Mouse (Mus musculus): ENCODE data around the gene Sfxn3. TPM values are rescaled to one million over a fixed set of nuclear protein-coding genes. Genes with fewer than 3 reads are reported as not detected.
A peak's percentile ranks its signal among the peaks of the same experiment; 100 is the strongest.

Gene Sfxn3
- polyA plus RNA-seq, 1 experiment, result 8.8 TPM

DNA sequence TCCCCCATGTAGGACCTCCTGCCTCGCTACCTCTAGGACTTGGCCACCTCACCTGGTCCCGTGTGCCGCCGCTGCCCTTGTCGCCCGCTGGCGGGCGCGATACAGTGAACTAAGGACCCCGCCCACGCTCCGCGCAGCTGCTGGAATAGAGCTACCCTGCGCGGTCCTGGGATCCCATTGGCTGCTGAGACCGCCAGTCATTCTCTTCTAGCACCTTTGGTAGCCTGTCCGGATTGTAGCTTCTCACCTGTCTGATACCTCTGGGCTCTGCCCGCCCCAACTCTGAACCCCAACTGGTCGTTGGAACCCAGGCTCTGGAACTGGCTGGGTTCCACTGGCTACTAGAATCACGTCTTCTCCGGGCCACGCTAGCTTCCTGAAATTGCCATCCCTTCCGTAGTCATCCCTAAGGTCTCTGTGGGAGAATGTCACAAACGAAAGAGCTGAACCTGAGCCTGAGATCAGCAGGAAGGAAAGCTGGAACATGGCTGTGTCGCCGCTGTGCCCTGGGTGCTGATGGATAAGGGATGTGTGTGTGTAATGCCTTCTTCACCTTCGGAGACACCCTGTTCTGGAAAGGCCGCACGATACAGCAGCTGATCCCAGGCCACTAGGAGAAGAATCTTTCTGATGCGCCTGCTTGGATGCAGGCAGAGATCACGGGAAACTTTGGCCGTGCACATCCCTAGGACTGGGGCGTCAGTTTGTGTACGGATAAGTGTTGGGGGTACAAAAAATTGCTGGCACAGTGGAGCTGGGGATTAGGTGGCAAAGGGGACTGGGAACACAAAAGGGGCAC, 581 bp upstream of the Sfxn3 start:
- H3K36me3 ChIP-seq (ENCODE audit: control insufficient read depth, insufficient read depth, low read length), result no peaks in the 10 kb centered on the region
- peak overlapping the region; percentile 68 for H3K4me3 ChIP-seq (ENCODE audit: low read depth, low read length)
- H3K27me3 ChIP-seq (ENCODE audit: control insufficient read depth, insufficient read depth, low read length), result no peaks in the 10 kb centered on the region
- H3K4me1 ChIP-seq (ENCODE audit: control insufficient read depth, insufficient read depth, insufficient read length, low read length), result peaks cover 7% of the 10 kb centered on the region
- 1% methylated on average over 34 of the region's 34 CpGs for WGBS
- peak overlapping the region; percentile 82 for H3K27ac ChIP-seq (ENCODE audit: insufficient read depth, low read depth, low read length)
- TF ChIP-seq POLR2A (IDR thresholded peaks at IDR 0.05; ENCODE audit: low read depth, low read length) (no peak), CTCF (IDR thresholded peaks at IDR 0.05; ENCODE audit: extremely low read depth, insufficient read length, insufficient replicate concordance, low read depth, low read length) (no peak)

DNA sequence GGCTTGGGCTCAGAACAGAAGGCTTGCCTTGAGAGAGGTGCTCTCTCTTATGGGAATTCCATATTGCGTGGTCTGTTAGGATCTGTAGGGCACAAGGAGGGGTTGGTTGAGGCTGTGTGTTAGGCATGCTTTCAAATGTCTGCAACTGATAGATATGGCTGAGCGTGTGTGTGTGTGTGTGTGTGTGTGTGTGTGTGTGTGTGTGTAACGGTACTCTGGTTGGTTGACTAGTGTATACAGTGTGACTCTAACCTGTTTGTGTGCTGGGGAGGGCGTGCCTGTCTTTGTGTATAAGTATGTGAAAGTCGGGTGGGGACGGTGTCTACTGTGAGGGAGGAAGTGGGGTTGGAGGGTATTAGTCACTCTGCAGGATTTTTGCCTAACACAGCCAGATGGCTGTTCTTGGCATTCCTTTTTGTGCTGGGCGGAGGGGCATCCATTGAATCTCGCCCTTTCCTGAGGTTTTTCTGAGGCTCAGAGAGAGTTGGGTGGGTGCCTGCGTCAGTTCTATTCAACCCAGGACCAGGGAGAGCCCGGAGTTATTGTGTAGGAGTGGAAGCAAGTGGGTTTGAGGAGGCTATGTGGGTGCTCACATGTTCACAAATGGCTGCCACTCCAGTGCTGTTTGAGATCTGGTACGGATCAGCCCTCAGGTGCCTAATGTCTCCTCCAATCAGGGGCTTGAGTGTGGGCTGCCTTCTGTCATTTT, 786 bp downstream of the Sfxn3 start:
- 15% methylated on average over 11 of the region's 11 CpGs for whole genome bisulfite sequencing

DNA sequence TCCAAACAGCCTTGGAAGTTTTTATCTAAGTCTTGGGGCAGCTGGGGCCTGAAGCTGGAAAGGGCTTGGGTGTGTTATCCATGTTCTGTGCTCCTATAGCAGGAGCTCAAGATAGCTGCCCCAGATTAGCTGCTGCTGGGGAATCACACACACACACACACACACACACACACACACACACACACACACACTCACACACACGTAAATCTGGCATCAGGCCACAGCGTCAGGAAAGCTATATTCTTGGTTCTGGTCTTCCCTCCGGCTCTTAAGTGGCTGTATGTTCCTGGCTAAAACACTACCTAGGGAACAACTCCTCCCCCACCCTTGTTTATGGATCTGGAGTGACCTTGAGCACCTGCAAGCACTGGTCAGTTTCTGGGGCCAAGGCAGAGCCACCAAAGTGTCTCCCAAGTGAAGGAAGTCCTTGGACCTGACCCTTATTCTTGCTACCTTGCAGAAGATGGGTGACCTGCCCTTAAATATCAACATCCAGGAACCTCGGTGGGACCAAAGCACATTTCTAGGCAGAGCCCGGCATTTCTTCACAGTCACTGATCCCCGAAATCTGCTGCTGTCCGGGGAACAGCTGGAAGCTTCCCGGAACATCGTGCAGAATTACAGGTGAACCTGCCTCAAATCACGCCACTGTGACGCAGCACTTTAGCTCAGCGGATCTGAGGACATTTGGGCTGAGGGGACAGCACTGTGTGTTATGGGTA, 1.5 kb downstream of the Sfxn3 start:
- H3K4me1 ChIP-seq (ENCODE audit: control insufficient read depth, insufficient read depth, insufficient read length, low read length), result peaks cover 6% of the 10 kb centered on the region
- peak overlapping the region; percentile 82 for H3K27ac ChIP-seq (ENCODE audit: insufficient read depth, low read depth, low read length)
- no peak for TF ChIP-seq CTCF (IDR thresholded peaks at IDR 0.05; ENCODE audit: extremely low read depth, insufficient read length, insufficient replicate concordance, low read depth, low read length)
- TF ChIP-seq POLR2A (IDR thresholded peaks at IDR 0.05; ENCODE audit: low read depth, low read length), result no peak
- 0 out of 2 replicates have a peak, but pooled peaks cover 1% of the 10 kb centered on the region for H3K36me3 ChIP-seq (ENCODE audit: control insufficient read depth, insufficient read depth, low read length)
- peak overlapping the region; percentile 68 for H3K4me3 ChIP-seq (ENCODE audit: low read depth, low read length)
- no peaks in the 10 kb centered on the region for H3K27me3 ChIP-seq (ENCODE audit: control insufficient read depth, insufficient read depth, low read length)
- 79% methylated on average over 12 of the region's 12 CpGs for WGBS

More for the DNA sequence above, 786 bp downstream of the Sfxn3 start:
- Histone ChIP-seq H3K4me1 (ENCODE audit: control insufficient read depth, insufficient read depth, insufficient read length, low read length) (peaks cover 6% of the 10 kb centered on the region), H3K27me3 (ENCODE audit: control insufficient read depth, insufficient read depth, low read length) (no peaks in the 10 kb centered on the region), H3K4me3 (ENCODE audit: low read depth, low read length) (peak overlapping the region; percentile 68), H3K36me3 (ENCODE audit: control insufficient read depth, insufficient read depth, low read length) (no peaks in the 10 kb centered on the region), H3K27ac (ENCODE audit: insufficient read depth, low read depth, low read length) (peak overlapping the region; percentile 82)
- no peak for TF ChIP-seq CTCF (IDR thresholded peaks at IDR 0.05; ENCODE audit: extremely low read depth, insufficient read length, insufficient replicate concordance, low read depth, low read length)
- TF ChIP-seq POLR2A (IDR thresholded peaks at IDR 0.05; ENCODE audit: low read depth, low read length), result no peak

DNA sequence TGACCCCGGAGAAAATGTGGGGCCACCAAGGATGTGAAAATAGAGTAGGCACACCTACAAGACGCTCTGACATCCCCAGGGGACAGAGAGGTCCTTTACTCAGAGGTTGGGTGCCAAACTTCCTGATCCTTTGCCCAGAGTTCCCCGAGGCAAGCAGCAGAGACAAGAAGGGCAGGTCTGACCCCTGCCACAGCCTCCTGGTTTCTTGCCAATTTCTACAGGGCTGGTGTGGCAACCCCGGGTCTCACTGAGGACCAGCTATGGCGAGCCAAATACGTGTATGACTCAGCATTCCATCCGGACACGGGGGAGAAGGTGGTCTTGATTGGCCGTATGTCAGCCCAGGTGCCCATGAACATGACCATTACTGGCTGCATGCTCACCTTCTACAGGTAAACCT, 2.2 kb downstream of the Sfxn3 start:
- no peak overlapping the region for H3K27ac ChIP-seq (ENCODE audit: insufficient read depth, low read depth, low read length)
- 68% methylated on average over 9 of the region's 9 CpGs for WGBS
- no peaks in the 10 kb centered on the region for H3K27me3 ChIP-seq (ENCODE audit: control insufficient read depth, insufficient read depth, low read length)
- no peak overlapping the region for H3K4me3 ChIP-seq (ENCODE audit: low read depth, low read length)
- TF ChIP-seq CTCF (IDR thresholded peaks at IDR 0.05; ENCODE audit: extremely low read depth, insufficient read length, insufficient replicate concordance, low read depth, low read length) (no peak), POLR2A (IDR thresholded peaks at IDR 0.05; ENCODE audit: low read depth, low read length) (no peak)
- H3K4me1 ChIP-seq (ENCODE audit: control insufficient read depth, insufficient read depth, insufficient read length, low read length), result peaks cover 3% of the 10 kb centered on the region
- H3K36me3 ChIP-seq (ENCODE audit: control insufficient read depth, insufficient read depth, low read length), result 0 out of 2 replicates have a peak, but pooled peaks cover 1% of the 10 kb centered on the region

DNA sequence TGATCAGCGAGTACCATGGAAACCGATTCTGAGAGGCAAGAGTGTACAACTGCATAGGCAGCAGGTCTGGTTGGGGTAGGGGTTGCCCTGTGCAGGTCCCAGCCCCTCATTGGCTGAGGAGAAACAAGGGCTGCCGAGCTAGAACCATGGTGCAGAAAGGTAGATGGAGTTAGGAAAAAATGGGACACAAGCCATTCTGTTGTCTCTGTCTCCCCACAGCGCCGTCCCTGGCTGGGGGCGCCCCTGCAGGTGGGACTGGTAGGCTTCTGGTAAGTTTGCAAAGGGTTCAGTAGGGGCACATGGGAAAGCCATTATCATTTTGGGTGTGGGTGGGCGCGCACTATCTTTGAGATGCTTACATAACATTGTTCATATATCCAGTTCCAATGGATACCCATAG, 6.1 kb downstream of the Sfxn3 start:
- 90% methylated on average over 8 of the region's 8 CpGs for WGBS
- TF ChIP-seq CTCF (IDR thresholded peaks at IDR 0.05; ENCODE audit: extremely low read depth, insufficient read length, insufficient replicate concordance, low read depth, low read length) (no peak), POLR2A (IDR thresholded peaks at IDR 0.05; ENCODE audit: low read depth, low read length) (no peak)
- no peaks in the 10 kb centered on the region for H3K27me3 ChIP-seq (ENCODE audit: control insufficient read depth, insufficient read depth, low read length)
- peaks cover 1% of the 10 kb centered on the region; the same call in 1 of the 2 replicates for H3K36me3 ChIP-seq (ENCODE audit: control insufficient read depth, insufficient read depth, low read length)
- H3K4me3 ChIP-seq (ENCODE audit: low read depth, low read length), result no peak overlapping the region
- peaks cover 5% of the 10 kb centered on the region; the same call in 1 of the 2 replicates for H3K4me1 ChIP-seq (ENCODE audit: control insufficient read depth, insufficient read depth, insufficient read length, low read length)
- no peak overlapping the region for H3K27ac ChIP-seq (ENCODE audit: insufficient read depth, low read depth, low read length)

DNA sequence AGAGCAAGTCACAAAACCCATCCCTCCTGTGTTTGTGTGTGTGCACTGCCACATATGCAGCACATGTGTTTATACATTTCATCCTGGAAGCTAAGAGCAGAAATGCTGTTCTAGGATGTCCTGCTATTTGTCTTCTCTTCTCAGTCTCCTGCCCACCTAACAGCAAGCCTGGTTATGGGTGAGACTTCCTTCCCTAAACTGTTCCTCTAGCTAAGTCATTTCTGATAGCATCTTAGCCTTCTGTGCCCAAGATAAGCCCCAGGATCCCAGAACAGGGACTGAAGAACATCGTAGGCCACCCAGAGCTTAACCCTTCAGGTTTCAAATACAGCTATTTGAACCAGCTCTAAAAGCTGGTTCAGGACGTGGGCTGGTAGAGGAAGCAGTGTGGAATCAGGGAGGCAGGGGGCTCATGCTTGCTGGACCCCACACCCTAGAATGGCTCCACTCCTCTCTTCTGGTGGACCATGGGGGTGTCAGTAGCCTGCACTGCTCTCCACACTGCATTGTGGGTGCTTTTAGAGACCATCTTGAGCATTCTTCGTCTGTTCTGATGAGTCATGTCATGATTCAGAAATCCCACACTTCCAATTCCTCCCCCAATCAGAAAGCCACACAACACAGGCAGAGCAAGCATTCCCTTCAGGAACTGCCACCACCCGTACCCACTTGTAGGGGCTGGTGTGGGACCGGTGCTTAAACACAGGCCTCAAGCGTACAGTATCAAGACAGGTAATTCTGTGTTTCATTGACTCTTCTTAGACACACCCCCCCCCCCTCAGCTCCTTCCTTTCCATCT, 7.8 kb downstream of the Sfxn3 start:
- Histone ChIP-seq H3K27me3 (ENCODE audit: control insufficient read depth, insufficient read depth, low read length) (no peaks in the 10 kb centered on the region), H3K4me3 (ENCODE audit: low read depth, low read length) (no peak overlapping the region), H3K27ac (ENCODE audit: insufficient read depth, low read depth, low read length) (no peak overlapping the region), H3K4me1 (ENCODE audit: control insufficient read depth, insufficient read depth, insufficient read length, low read length) (peaks cover 5% of the 10 kb centered on the region; the same call in 1 of the 2 replicates), H3K36me3 (ENCODE audit: control insufficient read depth, insufficient read depth, low read length) (peaks cover 1% of the 10 kb centered on the region; the same call in 1 of the 2 replicates)
- 84% methylated on average over 6 of the region's 6 CpGs for WGBS
- TF ChIP-seq CTCF (IDR thresholded peaks at IDR 0.05; ENCODE audit: extremely low read depth, insufficient read length, insufficient replicate concordance, low read depth, low read length) (no peak), POLR2A (IDR thresholded peaks at IDR 0.05; ENCODE audit: low read depth, low read length) (no peak)
